Mouse (Mus musculus) midbrain, embryonic 11.5 days (tissue): Measurements from ENCODE around the gene Dirc2. TPM values are rescaled to one million over a fixed set of nuclear protein-coding genes. Genes with fewer than 3 reads are reported as not detected.

Experiments used
- ATAC-seq: fragments of 200-750 bp; cut with Nextera tagmentation; 2 replicates; pipeline ENCODE4 v1.8.0; 2017; ENCODE audit warnings: moderate TSS enrichment, moderate library complexity; ENCODE audit not compliant: low FRiP score
- DNase-seq: peaks from one replicate; pipeline ENCODE4 v3.0.0; 2015; ENCODE audit warnings: low spot score; ENCODE audit errors: missing footprints
- H3K27ac ChIP-seq: fragments of 300-500 bp; sonication (generic); 2 replicates; pipeline ENCODE4 v1.5.1; 2014; ENCODE audit warnings: low read depth, low read length
- H3K27me3 ChIP-seq: fragments of 300-500 bp; sonication (generic); 2 replicates; pipeline ENCODE4 v1.6.1; 2014; ENCODE audit warnings: mild to moderate bottlenecking, low read length, moderate library complexity, mixed read lengths; ENCODE audit not compliant: control insufficient read depth, insufficient read depth
- H3K36me3 ChIP-seq: fragments of 300-500 bp; sonication (generic); 2 replicates; pipeline ENCODE4 v1.6.1; 2014; ENCODE audit warnings: mild to moderate bottlenecking, low read length, moderate library complexity, mixed read lengths; ENCODE audit not compliant: control insufficient read depth, insufficient read depth
- H3K4me1 ChIP-seq: fragments of 300-500 bp; sonication (generic); 2 replicates; pipeline ENCODE4 v1.6.1; 2014; ENCODE audit warnings: low read length; ENCODE audit not compliant: control insufficient read depth, insufficient read depth
- H3K4me2 ChIP-seq: fragments of 300-500 bp; sonication (generic); 2 replicates; pipeline ENCODE4 v1.6.1; 2014; ENCODE audit warnings: mild to moderate bottlenecking, moderate library complexity
- H3K4me3 ChIP-seq: fragments of 300-500 bp; sonication (generic); 2 replicates; pipeline ENCODE4 v1.5.1; 2014; ENCODE audit warnings: low read depth, low read length
- H3K9ac ChIP-seq: fragments of 300-500 bp; sonication (generic); 2 replicates; pipeline ENCODE4 v1.6.1; 2014; ENCODE audit warnings: low read length
- H3K9me3 ChIP-seq: fragments of 300-500 bp; sonication (generic); 2 replicates; pipeline ENCODE4 v1.6.1; 2016; ENCODE audit warnings: low read length; ENCODE audit not compliant: control insufficient read depth
- WGBS: fragments of 180-500 bp; shearing (Covaris S2); extraction: QIAGEN DNeasy Blood & Tissue Kit; methylation state at CpG from one replicate; pipeline ENCODE4 v1.1.7; 2014; 5-methylcytosine and 5-hydroxymethylcytosine counted together
- polyA plus RNA-seq: library from polyadenylated mRNA; unstranded; fragments of >200 nt; fragmentation: Nextera tagmentation; extraction: Ambion mirVana; gene quantifications from 2 replicates; pipeline ENCODE4 v1.2.1, GENCODE M21; 2014

The Dirc2 gene
- polyA plus RNA-seq, 1 experiment from 2014 or later, result 19.3 TPM

GRCm38 (mm10) chr16:35734038-35734437 lies 35.1 kb downstream of the Dirc2 start:
- DNase-seq (peak; percentile 91), ATAC-seq (peak; percentile 43; the same call in 1 of the 2 replicates)
- H3K4me2 ChIP-seq, result no peak overlapping the region
- H3K4me3 ChIP-seq, result no peak overlapping the region
- no peak overlapping the region for H3K9ac ChIP-seq
- no peaks in the 10 kb centered on the region for H3K27me3 ChIP-seq
- no peaks in the 10 kb centered on the region for H3K9me3 ChIP-seq
- 19% methylated on average over 6 of the region's 6 CpGs for WGBS
- peaks cover 9% of the 10 kb centered on the region; the same call in 1 of the 2 replicates for H3K4me1 ChIP-seq
- no peak overlapping the region for H3K27ac ChIP-seq
- H3K36me3 ChIP-seq, result no peaks in the 10 kb centered on the region

DNA sequence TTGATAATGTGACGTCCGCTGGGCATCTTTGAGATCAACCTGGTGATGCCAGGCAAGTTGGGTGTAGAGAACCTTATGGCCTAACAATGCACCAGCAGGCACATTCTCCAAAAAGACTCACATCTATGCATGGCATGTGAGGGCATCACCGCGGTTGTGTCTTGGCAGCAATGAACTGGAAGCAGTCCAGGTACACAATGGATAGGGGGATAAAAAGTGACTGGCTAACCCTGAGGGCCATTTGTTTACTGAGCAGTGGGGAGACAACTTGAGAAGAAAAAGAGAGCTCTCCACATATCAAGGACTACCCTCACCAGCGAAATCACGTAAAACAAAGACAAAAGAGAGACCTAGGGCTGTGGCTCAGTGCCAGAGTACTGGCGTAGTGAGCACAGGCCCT lies 37.1 kb downstream of the Dirc2 start:
- H3K9ac ChIP-seq, result no peak overlapping the region
- no peaks in the 10 kb centered on the region for H3K9me3 ChIP-seq
- H3K4me3 ChIP-seq, result no peak overlapping the region
- 94% methylated on average over 7 of the region's 7 CpGs for WGBS
- peaks cover 10% of the 10 kb centered on the region for H3K4me1 ChIP-seq
- no peaks in the 10 kb centered on the region for H3K36me3 ChIP-seq
- no peak overlapping the region for H3K27ac ChIP-seq
- DNase-seq, result no peak
- H3K4me2 ChIP-seq, result no peak overlapping the region
- no peak for ATAC-seq
- no peaks in the 10 kb centered on the region for H3K27me3 ChIP-seq

DNA sequence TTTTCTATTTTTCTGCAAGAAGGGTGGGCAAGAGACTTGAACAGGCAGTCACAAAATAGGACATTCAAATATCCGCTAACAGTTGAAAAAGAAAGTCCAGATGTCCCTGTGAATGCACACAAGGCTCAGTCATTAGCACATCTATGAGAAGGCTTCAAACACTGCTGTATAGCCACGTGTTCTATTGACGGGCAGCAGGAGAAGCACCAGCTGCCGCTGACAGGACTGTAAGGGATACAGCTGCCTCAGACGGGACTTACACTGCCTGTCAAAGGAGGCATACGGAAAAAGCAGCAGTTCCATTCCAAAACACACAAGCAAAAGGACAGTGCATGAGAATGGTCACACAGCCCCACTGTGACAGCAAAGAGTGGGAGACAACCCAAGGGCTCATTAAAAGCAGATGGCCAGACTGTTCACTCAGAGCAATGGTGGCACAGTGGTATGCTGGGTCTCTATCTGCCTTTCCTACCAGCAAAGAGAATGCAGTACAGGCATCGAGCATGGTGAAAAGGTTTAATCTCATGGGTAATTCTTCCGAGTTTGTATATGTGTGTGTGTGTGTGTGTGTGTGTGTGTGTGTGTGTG lies 39.9 kb downstream of the Dirc2 start:
- ATAC-seq, result peak; percentile 95
- Histone ChIP-seq H3K9me3 (no peaks in the 10 kb centered on the region), H3K4me1 (peaks cover 10% of the 10 kb centered on the region), H3K4me3 (no peak overlapping the region), H3K27me3 (no peaks in the 10 kb centered on the region), H3K4me2 (no peak overlapping the region), H3K9ac (no peak overlapping the region), H3K36me3 (no peaks in the 10 kb centered on the region), H3K27ac (peak overlapping the region; percentile 71)
- WGBS, result 45% methylated on average over 8 of the region's 8 CpGs
- DNase-seq, result peak; percentile 92

DNA sequence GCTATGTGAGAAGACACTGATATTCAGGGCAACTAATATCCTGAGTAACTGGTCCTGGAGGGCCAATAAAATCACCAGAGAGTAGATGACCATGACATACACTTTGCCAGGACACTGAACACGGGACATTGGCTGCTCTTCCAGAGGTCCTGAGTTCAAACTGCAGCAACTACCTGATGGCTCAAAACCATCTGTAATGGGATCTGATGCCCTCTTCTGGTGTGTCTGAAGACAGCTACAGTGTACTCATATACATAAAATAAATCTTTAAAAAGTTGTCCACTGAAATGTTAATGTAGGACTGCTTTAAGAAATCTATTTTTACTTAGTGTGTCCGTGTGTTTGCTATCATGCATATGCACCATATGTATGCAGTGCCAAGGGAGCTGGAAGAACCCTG lies 42.6 kb downstream of the Dirc2 start:
- ATAC-seq, result no peak
- H3K27me3 ChIP-seq, result no peaks in the 10 kb centered on the region
- no peak for DNase-seq
- no peak overlapping the region for H3K4me3 ChIP-seq
- no peak overlapping the region for H3K9ac ChIP-seq
- H3K27ac ChIP-seq, result no peak overlapping the region
- H3K9me3 ChIP-seq, result no peaks in the 10 kb centered on the region
- H3K4me2 ChIP-seq, result no peak overlapping the region
- H3K4me1 ChIP-seq, result peaks cover 10% of the 10 kb centered on the region
- H3K36me3 ChIP-seq, result no peaks in the 10 kb centered on the region
- 85% methylated on average over 2 of the region's 2 CpGs for WGBS

DNA sequence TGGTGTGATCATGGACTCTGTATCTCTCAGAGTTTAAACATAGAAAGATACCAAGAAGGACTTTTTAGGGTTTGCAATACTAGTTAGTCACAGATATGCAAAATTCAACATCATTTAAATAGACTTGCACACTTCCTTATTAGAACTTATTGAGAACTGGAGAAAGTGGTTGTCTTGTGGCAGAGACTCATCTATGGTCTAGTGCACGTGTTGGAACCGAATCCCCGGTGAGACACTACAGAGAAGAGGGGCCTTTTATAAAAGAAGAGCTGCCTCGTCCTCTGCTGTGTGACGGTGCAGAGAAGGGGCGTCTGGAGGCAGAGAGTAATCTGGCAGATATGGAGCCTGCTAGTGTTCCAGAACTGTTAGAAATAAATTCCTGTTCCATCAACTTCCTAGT lies 44.6 kb downstream of the Dirc2 start:
- peaks cover 10% of the 10 kb centered on the region for H3K4me1 ChIP-seq
- no peak overlapping the region for H3K4me2 ChIP-seq
- no peak for DNase-seq
- WGBS, result 78% methylated on average over 6 of the region's 6 CpGs
- no peaks in the 10 kb centered on the region for H3K27me3 ChIP-seq
- H3K9me3 ChIP-seq, result no peaks in the 10 kb centered on the region
- no peak overlapping the region for H3K27ac ChIP-seq
- H3K4me3 ChIP-seq, result no peak overlapping the region
- ATAC-seq, result no peak
- no peak overlapping the region for H3K9ac ChIP-seq
- H3K36me3 ChIP-seq, result no peaks in the 10 kb centered on the region

GRCm38 (mm10) chr16:35717761-35718160 lies 51.4 kb downstream of the Dirc2 start:
- no peak overlapping the region for H3K27ac ChIP-seq
- ATAC-seq, result no peak
- H3K4me3 ChIP-seq, result no peak overlapping the region
- H3K4me2 ChIP-seq, result no peak overlapping the region
- H3K4me1 ChIP-seq, result no peaks in the 10 kb centered on the region
- no peak for DNase-seq
- no peak overlapping the region for H3K9ac ChIP-seq
- H3K36me3 ChIP-seq, result no peaks in the 10 kb centered on the region
- no peaks in the 10 kb centered on the region for H3K27me3 ChIP-seq
- WGBS, result 82% methylated on average over 5 of the region's 5 CpGs
- H3K9me3 ChIP-seq, result no peaks in the 10 kb centered on the region

DNA sequence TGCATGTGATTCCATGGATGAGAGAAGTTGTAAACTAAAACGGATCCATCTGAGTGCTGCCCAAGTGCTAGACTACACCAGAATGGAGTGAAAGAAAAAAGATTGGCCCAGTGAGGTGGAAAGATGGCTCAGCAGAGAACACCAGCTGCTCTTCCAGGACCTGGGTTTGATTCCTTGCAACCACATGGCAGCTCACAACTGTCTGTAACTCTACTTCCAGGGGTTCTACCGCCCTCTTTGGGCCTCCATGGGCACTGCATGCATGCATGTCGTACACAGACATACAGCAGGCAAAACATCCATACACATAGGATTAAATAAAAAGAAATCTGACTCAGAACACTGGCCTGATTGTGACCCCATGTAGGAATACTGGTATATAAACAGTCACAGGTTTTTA lies 52.9 kb downstream of the Dirc2 start:
- 86% methylated on average over 3 of the region's 3 CpGs for WGBS
- H3K4me2 ChIP-seq, result no peak overlapping the region

DNA sequence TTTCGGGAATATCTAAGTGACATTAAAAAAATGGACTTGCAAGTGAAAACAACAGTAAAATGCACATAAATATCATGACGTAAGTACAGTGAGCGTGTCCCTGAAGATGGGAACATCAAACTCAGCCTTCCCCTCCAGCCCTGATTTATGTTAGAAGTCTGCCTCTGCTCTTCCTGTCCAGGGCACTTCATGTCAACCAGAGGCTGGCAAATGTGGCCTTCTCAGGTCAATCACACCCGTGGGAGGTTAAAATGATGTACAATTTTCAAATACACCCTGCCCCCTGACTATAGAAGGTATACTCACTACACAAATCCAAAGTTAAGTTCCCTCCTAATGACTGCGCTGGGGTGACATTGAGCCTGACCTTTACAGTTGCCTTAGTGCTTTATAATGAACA lies 53.4 kb downstream of the Dirc2 start:
- ATAC-seq, result no peak
- no peak for DNase-seq
- no peak overlapping the region for H3K27ac ChIP-seq
- H3K4me1 ChIP-seq, result no peaks in the 10 kb centered on the region
- no peak overlapping the region for H3K4me2 ChIP-seq
- no peak overlapping the region for H3K9ac ChIP-seq
- no peaks in the 10 kb centered on the region for H3K9me3 ChIP-seq
- 95% methylated on average over 5 of the region's 5 CpGs for WGBS
- no peaks in the 10 kb centered on the region for H3K27me3 ChIP-seq
- H3K36me3 ChIP-seq, result no peaks in the 10 kb centered on the region
- no peak overlapping the region for H3K4me3 ChIP-seq

More for the DNA sequence above, 52.9 kb downstream of the Dirc2 start:
- Histone ChIP-seq H3K9me3 (no peaks in the 10 kb centered on the region), H3K4me3 (no peak overlapping the region), H3K27ac (no peak overlapping the region), H3K9ac (no peak overlapping the region), H3K4me1 (no peaks in the 10 kb centered on the region), H3K36me3 (no peaks in the 10 kb centered on the region), H3K27me3 (no peaks in the 10 kb centered on the region)
- ATAC-seq (no peak), DNase-seq (no peak)

DNA sequence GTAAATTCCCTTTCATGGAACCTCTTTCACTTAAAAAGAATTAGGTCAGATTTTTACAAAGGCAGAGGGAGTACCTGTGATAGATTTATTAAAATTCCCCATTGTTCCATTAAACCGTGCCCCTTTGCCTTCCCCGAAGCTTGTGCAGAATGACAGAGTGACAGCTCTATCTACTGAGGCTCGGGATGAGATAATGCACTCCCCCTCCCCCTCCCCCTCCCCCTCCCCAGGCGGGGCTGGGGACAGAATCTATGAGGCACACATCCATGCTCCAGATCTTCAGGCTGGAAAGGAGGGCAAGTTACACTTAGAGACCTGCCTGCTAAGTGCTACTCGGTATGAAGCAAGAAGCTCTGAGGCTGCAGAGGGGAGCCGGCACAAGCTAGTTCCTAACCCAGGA lies 53.8 kb downstream of the Dirc2 start:
- Histone ChIP-seq H3K4me2 (no peak overlapping the region), H3K27me3 (no peaks in the 10 kb centered on the region), H3K4me3 (no peak overlapping the region), H3K27ac (no peak overlapping the region), H3K4me1 (0 out of 2 replicates have a peak, but pooled peaks cover 2% of the 10 kb centered on the region), H3K9me3 (no peaks in the 10 kb centered on the region), H3K9ac (no peak overlapping the region), H3K36me3 (no peaks in the 10 kb centered on the region)
- ATAC-seq, result no peak
- 56% methylated on average over 6 of the region's 6 CpGs for WGBS
- no peak for DNase-seq
